Mouse (Mus musculus): ENCODE data around the gene Cenpv.

Gene Cenpv

DNA sequence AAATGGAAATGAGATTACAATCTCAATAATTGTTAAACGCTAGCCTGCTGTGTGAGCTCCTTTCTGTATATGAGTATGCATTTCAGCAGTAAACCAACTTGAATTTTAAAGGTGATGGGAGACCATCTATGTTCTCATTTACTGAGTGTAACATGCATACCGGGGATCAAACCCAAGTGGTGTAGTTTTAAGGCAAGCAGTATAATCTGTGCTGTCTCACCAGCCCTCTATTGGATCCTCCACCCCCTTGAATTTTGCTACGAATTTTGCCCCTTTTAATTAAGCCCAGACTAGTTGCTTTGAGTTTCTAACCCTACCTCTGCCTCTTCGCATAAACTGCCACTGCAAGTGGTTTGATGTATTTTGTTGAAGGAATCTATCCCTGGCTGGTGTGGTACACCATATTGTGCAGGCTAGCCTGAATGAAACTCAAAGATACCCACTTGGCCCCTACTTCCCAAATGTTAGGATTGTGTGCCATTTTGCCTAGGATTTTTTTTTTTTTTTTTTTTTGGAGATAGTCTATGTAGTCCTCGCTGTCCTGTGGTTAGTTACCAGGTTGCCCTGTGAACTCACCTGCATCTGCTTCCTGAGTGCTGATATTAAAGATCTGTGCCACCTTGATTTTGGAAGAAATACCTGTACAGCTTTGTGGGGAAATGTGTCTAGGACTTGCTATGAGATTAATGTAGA is 15.2 kb upstream of the Cenpv start:
- in situ Hi-C loops (cut with MboI; ENCODE audit: low sequenced_read_pairs) = no loop called here

GRCm38 (mm10) chr11:62553633-62554032 is 14.6 kb upstream of the Cenpv start:
- in situ Hi-C loops (cut with MboI; ENCODE audit: low sequenced_read_pairs) = no loop called here

- in situ Hi-C loops (cut with MboI; ENCODE audit: low sequenced_read_pairs) = no loop called here
Measured at GRCm38 (mm10) chr11:62553186-62553585, 14.1 kb upstream of the Cenpv start.

DNA sequence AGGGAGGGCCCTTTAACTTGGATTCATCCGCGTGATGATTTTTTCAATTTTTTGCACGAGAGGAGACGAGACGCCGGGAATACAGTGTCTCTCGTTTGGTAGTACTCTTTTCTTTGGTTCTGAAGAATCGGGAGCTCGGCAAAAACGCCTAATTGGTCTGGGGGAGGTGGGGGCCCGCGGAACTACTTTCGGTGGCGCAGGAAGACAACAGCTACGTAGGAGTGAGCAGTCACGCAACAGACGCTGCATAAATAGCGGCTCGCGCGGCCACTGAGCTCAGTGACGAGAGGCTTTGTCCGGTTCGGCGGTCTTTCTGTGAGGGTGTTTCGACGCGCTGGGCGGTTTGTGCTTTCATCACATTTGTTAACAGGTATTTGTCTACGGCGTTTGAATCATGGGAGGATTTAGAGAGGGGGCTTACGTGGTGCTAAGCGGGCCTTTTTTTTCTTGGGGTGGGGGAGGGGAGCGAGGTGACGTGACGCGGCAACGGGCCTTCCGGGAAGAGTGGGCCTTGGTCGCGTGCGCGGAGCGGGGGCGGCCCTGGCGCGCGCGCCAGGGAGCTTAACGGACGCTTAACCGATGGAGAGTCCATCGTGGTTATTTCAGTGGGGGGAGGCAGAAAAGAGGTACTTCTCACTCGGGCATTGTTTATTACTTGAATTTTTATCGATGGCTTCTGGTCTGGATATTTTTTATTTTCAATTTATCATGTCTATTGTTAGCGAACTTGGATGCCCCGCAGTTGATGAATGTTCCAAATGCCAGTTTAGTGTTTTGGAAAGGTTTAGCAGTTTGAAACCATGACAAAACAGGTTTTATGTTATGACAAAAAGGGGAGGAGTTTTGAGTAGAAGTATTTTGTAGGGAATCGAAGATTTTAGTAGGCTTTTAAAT is 12.4 kb upstream of the Cenpv start:
- in situ Hi-C loops (cut with MboI; ENCODE audit: low sequenced_read_pairs) = no loop called here

- in situ Hi-C loops (cut with MboI; ENCODE audit: low sequenced_read_pairs) = no loop called here
Measured at GRCm38 (mm10) chr11:62550727-62551225, 11.7 kb upstream of the Cenpv start, which contains the start of gene Ubb. Gene Ubb (plus strand): TSS chr11:62551171.

- in situ Hi-C loops (cut with MboI; ENCODE audit: low sequenced_read_pairs) = no loop called here
Measured at GRCm38 (mm10) chr11:62550227-62550685, 11.2 kb upstream of the Cenpv start.

GRCm38 (mm10) chr11:62549782-62550181 is 10.7 kb upstream of the Cenpv start:
- in situ Hi-C loops (cut with MboI; ENCODE audit: low sequenced_read_pairs) = no loop called here

GRCm38 (mm10) chr11:62543991-62544390 is 4.9 kb upstream of the Cenpv start:
- in situ Hi-C loops (cut with MboI; ENCODE audit: low sequenced_read_pairs) = no loop called here

- in situ Hi-C loops (cut with MboI; ENCODE audit: low sequenced_read_pairs) = no loop called here
Measured at GRCm38 (mm10) chr11:62541581-62541980, 2.5 kb upstream of the Cenpv start.

GRCm38 (mm10) chr11:62540969-62541368 is 1.9 kb upstream of the Cenpv start:
- in situ Hi-C loops (cut with MboI; ENCODE audit: low sequenced_read_pairs) = no loop called here

DNA sequence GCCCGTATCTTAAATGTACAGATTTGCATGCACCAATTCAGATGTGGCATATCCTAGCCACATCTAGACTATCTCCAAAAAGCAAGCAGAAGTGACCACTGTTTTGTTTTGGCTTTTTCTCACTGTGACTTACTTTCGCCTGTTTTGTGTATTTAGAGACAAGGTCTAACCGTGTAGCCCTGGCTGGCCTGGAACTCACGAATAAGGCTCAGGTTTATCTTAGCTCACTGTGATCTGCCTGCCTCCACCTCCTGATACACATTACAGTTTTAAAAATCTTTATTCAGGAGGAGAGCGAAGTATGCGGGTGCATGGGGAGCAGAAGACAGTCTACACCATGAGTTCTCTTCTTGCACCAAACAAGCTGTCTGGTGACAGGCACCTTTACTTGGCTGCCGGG is 1.1 kb upstream of the Cenpv start:
- in situ Hi-C loops (cut with MboI; ENCODE audit: low sequenced_read_pairs) = no loop called here

DNA sequence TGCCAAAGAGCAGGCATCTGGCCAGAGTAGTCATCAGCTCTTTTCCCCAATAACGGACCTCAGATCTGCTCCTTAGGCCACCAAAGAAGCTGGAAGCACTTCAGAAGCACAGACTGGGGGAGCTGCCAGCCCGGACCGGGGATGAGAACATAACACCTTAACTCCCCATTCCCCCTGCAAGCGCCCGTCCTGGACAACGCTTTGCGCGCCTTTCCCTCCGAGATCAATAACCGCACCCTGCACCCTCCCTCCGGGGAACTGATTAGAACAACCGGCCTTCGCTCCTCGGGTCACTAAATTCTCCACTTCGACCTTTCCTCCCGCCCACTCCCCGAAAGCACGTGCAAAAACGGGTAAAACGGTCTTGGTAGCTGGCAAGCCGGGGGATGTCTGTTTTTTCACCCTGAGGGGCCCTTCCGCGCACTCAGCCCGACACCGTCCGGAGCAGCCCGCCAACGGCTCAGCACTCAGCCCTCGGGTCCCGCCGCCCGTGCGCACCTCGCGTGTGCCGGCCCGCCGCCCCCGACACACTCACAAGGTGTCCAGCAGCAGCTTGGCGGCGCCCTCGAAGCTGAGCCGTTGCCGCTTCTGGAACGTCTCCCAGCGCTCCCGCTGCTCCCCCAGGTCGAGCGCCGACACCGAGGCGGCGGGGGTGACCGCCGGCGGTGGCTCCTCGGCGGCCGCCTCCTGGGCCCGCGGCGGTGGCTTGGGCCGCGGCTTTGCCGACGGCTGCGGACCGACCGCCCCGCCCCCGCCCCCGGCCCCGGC is 556 bp downstream of the Cenpv start:
- in situ Hi-C loops (cut with MboI; ENCODE audit: low sequenced_read_pairs) = no loop called here

GRCm38 (mm10) chr11:62537590-62537989 is 1.5 kb downstream of the Cenpv start:
- in situ Hi-C loops (cut with MboI; ENCODE audit: low sequenced_read_pairs) = no loop called here

- in situ Hi-C loops (cut with MboI; ENCODE audit: low sequenced_read_pairs) = no loop called here
Measured at GRCm38 (mm10) chr11:62537089-62537488, 2.0 kb downstream of the Cenpv start.

GRCm38 (mm10) chr11:62522283-62522682 is 16.8 kb downstream of the Cenpv start:
- in situ Hi-C loops (cut with MboI; ENCODE audit: low sequenced_read_pairs) = no loop called here

GRCm38 (mm10) chr11:62518991-62519390 is 20.1 kb downstream of the Cenpv start:
- in situ Hi-C loops (cut with MboI; ENCODE audit: low sequenced_read_pairs) = no loop called here

GRCm38 (mm10) chr11:62513311-62513710 is 25.8 kb downstream of the Cenpv start:
- in situ Hi-C loops (cut with MboI; ENCODE audit: low sequenced_read_pairs) = no loop called here

- in situ Hi-C loops (cut with MboI; ENCODE audit: low sequenced_read_pairs) = no loop called here
Measured at GRCm38 (mm10) chr11:62512529-62513080, 26.5 kb downstream of the Cenpv start.

- in situ Hi-C loops (cut with MboI; ENCODE audit: low sequenced_read_pairs) = no loop called here
Measured at GRCm38 (mm10) chr11:62511444-62512202, 27.4 kb downstream of the Cenpv start.

GRCm38 (mm10) chr11:62510956-62511355 is 28.1 kb downstream of the Cenpv start:
- in situ Hi-C loops (cut with MboI; ENCODE audit: low sequenced_read_pairs) = no loop called here

All from CH12F3 (cell line).